Mouse (Mus musculus): ENCODE data around the gene Rhog. TPM values are rescaled to one million over a fixed set of nuclear protein-coding genes. Genes with fewer than 3 reads are reported as not detected.

Rhog gene
- polyA plus RNA-seq, 1 experiment from 2014 or later = 50.0 TPM

GRCm38 (mm10) chr7:102249896-102250630 is 5.8 kb downstream of the Rhog start:
- Histone ChIP-seq H3K9me3 (no peaks in the 10 kb centered on the region), H3K4me1 (peaks cover 39% of the 10 kb centered on the region), H3K27ac (peak overlapping the region; percentile 93), H3K27me3 (no peaks in the 10 kb centered on the region), H3K4me2 (replicated peaks) (peak overlapping the region; percentile 70), H3K36me3 (no peaks in the 10 kb centered on the region), H3K9ac (peak overlapping the region; percentile 74), H3K4me3 (peak overlapping the region; percentile 65)
- peak; percentile 78 for ATAC-seq (ENCODE audit: insufficient number of reproducible peaks, insufficient read depth, low FRiP score, low TSS enrichment)
- WGBS = under 1% methylated on average over 38 of the region's 49 CpGs

GRCm38 (mm10) chr7:102249531-102249895 is 6.3 kb downstream of the Rhog start:
- H3K27me3 ChIP-seq = no peaks in the 10 kb centered on the region
- peak overlapping the region; percentile 65 for H3K4me3 ChIP-seq
- WGBS = under 1% methylated on average over 23 of the region's 23 CpGs
- H3K4me2 ChIP-seq (replicated peaks) = peak overlapping the region; percentile 70
- peak overlapping the region; percentile 74 for H3K9ac ChIP-seq
- H3K9me3 ChIP-seq = no peaks in the 10 kb centered on the region
- peak; percentile 19 for ATAC-seq (ENCODE audit: insufficient number of reproducible peaks, insufficient read depth, low FRiP score, low TSS enrichment)
- H3K4me1 ChIP-seq = peaks cover 39% of the 10 kb centered on the region
- H3K36me3 ChIP-seq = no peaks in the 10 kb centered on the region
- H3K27ac ChIP-seq = peak overlapping the region; percentile 93

- no peak for ATAC-seq (ENCODE audit: insufficient number of reproducible peaks, insufficient read depth, low FRiP score, low TSS enrichment)
- H3K27ac ChIP-seq = peak overlapping the region; percentile 93
- no peaks in the 10 kb centered on the region for H3K9me3 ChIP-seq
- peak overlapping the region; percentile 65 for H3K4me3 ChIP-seq
- H3K27me3 ChIP-seq = no peaks in the 10 kb centered on the region
- peaks cover 39% of the 10 kb centered on the region for H3K4me1 ChIP-seq
- 25% methylated on average over 16 of the region's 16 CpGs for WGBS
- peak overlapping the region; percentile 70 for H3K4me2 ChIP-seq (replicated peaks)
- H3K36me3 ChIP-seq = no peaks in the 10 kb centered on the region; the same call in 1 of the 2 replicates
- peak overlapping the region; percentile 74 for H3K9ac ChIP-seq
Observed at GRCm38 (mm10) chr7:102248691-102249404, 7.0 kb downstream of the Rhog start.

GRCm38 (mm10) chr7:102246956-102247797 is 8.7 kb downstream of the Rhog start:
- WGBS = 41% methylated on average over 12 of the region's 12 CpGs
- Histone ChIP-seq H3K4me1 (peaks cover 39% of the 10 kb centered on the region), H3K4me2 (replicated peaks) (peak overlapping the region; percentile 70), H3K27ac (no peak overlapping the region), H3K36me3 (no peaks in the 10 kb centered on the region; the same call in 1 of the 2 replicates), H3K9me3 (no peaks in the 10 kb centered on the region), H3K4me3 (no peak overlapping the region), H3K9ac (no peak overlapping the region), H3K27me3 (no peaks in the 10 kb centered on the region)
- no peak for ATAC-seq (ENCODE audit: insufficient number of reproducible peaks, insufficient read depth, low FRiP score, low TSS enrichment)

- Histone ChIP-seq H3K4me3 (no peak overlapping the region), H3K4me1 (peaks cover 39% of the 10 kb centered on the region), H3K9ac (no peak overlapping the region; the same call in 1 of the 2 replicates), H3K27ac (0 out of 2 replicates have a peak overlapping the region, but pooled peaks have one; percentile 37), H3K9me3 (no peaks in the 10 kb centered on the region), H3K4me2 (replicated peaks) (no peak overlapping the region), H3K27me3 (no peaks in the 10 kb centered on the region), H3K36me3 (peaks cover 1% of the 10 kb centered on the region; the same call in 1 of the 2 replicates)
- no peak for ATAC-seq (ENCODE audit: insufficient number of reproducible peaks, insufficient read depth, low FRiP score, low TSS enrichment)
- 45% methylated on average over 6 of the region's 6 CpGs for WGBS
Observed at GRCm38 (mm10) chr7:102246265-102246664, 9.6 kb downstream of the Rhog start.

- peaks cover 39% of the 10 kb centered on the region for H3K4me1 ChIP-seq
- no peak for ATAC-seq (ENCODE audit: insufficient number of reproducible peaks, insufficient read depth, low FRiP score, low TSS enrichment)
- H3K27ac ChIP-seq = 0 out of 2 replicates have a peak overlapping the region, but pooled peaks have one; percentile 37
- no peak overlapping the region; the same call in 1 of the 2 replicates for H3K9ac ChIP-seq
- H3K36me3 ChIP-seq = peaks cover 6% of the 10 kb centered on the region; the same call in 1 of the 2 replicates
- H3K27me3 ChIP-seq = no peaks in the 10 kb centered on the region
- WGBS = 7% methylated on average over 1 of the region's 1 CpGs
- H3K4me2 ChIP-seq (replicated peaks) = no peak overlapping the region
- no peaks in the 10 kb centered on the region for H3K9me3 ChIP-seq
- no peak overlapping the region for H3K4me3 ChIP-seq
Observed at GRCm38 (mm10) chr7:102245775-102246174, 10.1 kb downstream of the Rhog start.

- peaks cover 14% of the 10 kb centered on the region for H3K36me3 ChIP-seq
- no peak overlapping the region for H3K27ac ChIP-seq
- H3K9me3 ChIP-seq = no peaks in the 10 kb centered on the region
- H3K9ac ChIP-seq = no peak overlapping the region
- H3K4me1 ChIP-seq = peaks cover 39% of the 10 kb centered on the region
- ATAC-seq (ENCODE audit: insufficient number of reproducible peaks, insufficient read depth, low FRiP score, low TSS enrichment) = no peak
- no peaks in the 10 kb centered on the region for H3K27me3 ChIP-seq
- WGBS = 86% methylated on average over 3 of the region's 3 CpGs
- no peak overlapping the region for H3K4me3 ChIP-seq
- H3K4me2 ChIP-seq (replicated peaks) = no peak overlapping the region
Observed at GRCm38 (mm10) chr7:102244782-102245535, 10.9 kb downstream of the Rhog start.

GRCm38 (mm10) chr7:102243870-102244269 is 12.0 kb downstream of the Rhog start:
- 74% methylated on average over 2 of the region's 2 CpGs for WGBS
- no peak overlapping the region for H3K4me2 ChIP-seq (replicated peaks)
- H3K4me1 ChIP-seq = peaks cover 34% of the 10 kb centered on the region
- H3K4me3 ChIP-seq = no peak overlapping the region
- no peak overlapping the region for H3K9ac ChIP-seq
- peaks cover 25% of the 10 kb centered on the region for H3K36me3 ChIP-seq
- H3K27ac ChIP-seq = no peak overlapping the region
- no peak for ATAC-seq (ENCODE audit: insufficient number of reproducible peaks, insufficient read depth, low FRiP score, low TSS enrichment)
- no peaks in the 10 kb centered on the region for H3K9me3 ChIP-seq
- H3K27me3 ChIP-seq = no peaks in the 10 kb centered on the region

- H3K4me2 ChIP-seq (replicated peaks) = no peak overlapping the region
- no peak overlapping the region for H3K4me3 ChIP-seq
- no peak overlapping the region for H3K27ac ChIP-seq
- H3K4me1 ChIP-seq = peaks cover 25% of the 10 kb centered on the region
- ATAC-seq (ENCODE audit: insufficient number of reproducible peaks, insufficient read depth, low FRiP score, low TSS enrichment) = no peak
- H3K27me3 ChIP-seq = no peaks in the 10 kb centered on the region
- no peak overlapping the region for H3K9ac ChIP-seq
- WGBS = 88% methylated on average over 3 of the region's 3 CpGs
- H3K36me3 ChIP-seq = peaks cover 35% of the 10 kb centered on the region
- no peaks in the 10 kb centered on the region for H3K9me3 ChIP-seq
Observed at GRCm38 (mm10) chr7:102242917-102243316, 12.9 kb downstream of the Rhog start.

GRCm38 (mm10) chr7:102242371-102242770 is 13.5 kb downstream of the Rhog start:
- Histone ChIP-seq H3K4me3 (no peak overlapping the region), H3K9me3 (no peaks in the 10 kb centered on the region), H3K9ac (no peak overlapping the region), H3K36me3 (peaks cover 40% of the 10 kb centered on the region), H3K27ac (no peak overlapping the region), H3K4me1 (peaks cover 19% of the 10 kb centered on the region), H3K27me3 (no peaks in the 10 kb centered on the region), H3K4me2 (replicated peaks) (no peak overlapping the region)
- 85% methylated on average over 5 of the region's 5 CpGs for WGBS
- ATAC-seq (ENCODE audit: insufficient number of reproducible peaks, insufficient read depth, low FRiP score, low TSS enrichment) = no peak

GRCm38 (mm10) chr7:102239591-102239990 is 16.3 kb downstream of the Rhog start:
- H3K27me3 ChIP-seq = no peaks in the 10 kb centered on the region
- no peaks in the 10 kb centered on the region for H3K4me1 ChIP-seq
- no peak for ATAC-seq (ENCODE audit: insufficient number of reproducible peaks, insufficient read depth, low FRiP score, low TSS enrichment)
- WGBS = 94% methylated on average over 16 of the region's 16 CpGs
- peaks cover 58% of the 10 kb centered on the region for H3K36me3 ChIP-seq
- H3K27ac ChIP-seq = no peak overlapping the region
- no peaks in the 10 kb centered on the region for H3K9me3 ChIP-seq
- H3K9ac ChIP-seq = no peak overlapping the region
- H3K4me3 ChIP-seq = no peak overlapping the region
- H3K4me2 ChIP-seq (replicated peaks) = no peak overlapping the region
